Mouse (Mus musculus): Measurements from ENCODE around the gene Acsbg2. TPM values are rescaled to one million over a fixed set of nuclear protein-coding genes. Genes with fewer than 3 reads are reported as not detected.

Gene Acsbg2
- polyA plus RNA-seq, 1 experiment = 0.11 TPM

DNA sequence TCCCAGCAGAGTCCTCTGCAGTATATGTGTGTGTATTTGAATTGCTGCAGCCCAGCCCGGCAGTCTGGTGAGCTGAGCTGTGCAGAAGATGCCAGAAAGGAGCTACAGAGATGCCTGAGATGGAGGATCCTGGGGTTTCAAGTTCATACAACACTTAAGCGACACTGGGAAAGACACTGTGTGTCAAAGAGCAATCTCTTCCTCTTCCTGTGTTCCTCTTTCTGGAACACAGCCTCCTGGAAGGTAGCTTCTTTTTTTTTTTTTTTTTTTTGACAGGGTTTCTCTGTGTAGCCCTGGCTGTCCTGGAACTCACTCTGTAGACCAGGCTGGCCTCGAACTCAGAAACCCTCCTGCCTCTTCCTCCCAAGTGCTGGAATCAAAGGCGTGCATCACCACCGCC lies 25.5 kb downstream of the Acsbg2 start:
- WGBS = 87% methylated on average over 5 of the region's 5 CpGs
- Histone ChIP-seq H3K27ac (ENCODE audit: control insufficient read depth, insufficient read depth, low read length) (no peak overlapping the region), H3K4me1 (replicated peaks; ENCODE audit: control insufficient read depth, insufficient read depth, low read length) (peaks cover 11% of the 10 kb centered on the region), H3K27me3 (ENCODE audit: control insufficient read depth, insufficient read depth, low read length) (no peaks in the 10 kb centered on the region), H3K36me3 (ENCODE audit: control insufficient read depth, insufficient read depth, low read length) (no peaks in the 10 kb centered on the region), H3K4me3 (ENCODE audit: control insufficient read depth, insufficient read depth, low read length) (no peak overlapping the region)
- no peak for DNase-seq
- TF ChIP-seq POLR2A (IDR thresholded peaks at IDR 0.05; ENCODE audit: control insufficient read depth, extremely low read depth, insufficient read depth, low read length, poor library complexity) (no peak), CTCF (IDR thresholded peaks at IDR 0.05; ENCODE audit: borderline replicate concordance, control insufficient read depth, extremely low read depth, insufficient read depth, low read length, poor library complexity) (no peak)

DNA sequence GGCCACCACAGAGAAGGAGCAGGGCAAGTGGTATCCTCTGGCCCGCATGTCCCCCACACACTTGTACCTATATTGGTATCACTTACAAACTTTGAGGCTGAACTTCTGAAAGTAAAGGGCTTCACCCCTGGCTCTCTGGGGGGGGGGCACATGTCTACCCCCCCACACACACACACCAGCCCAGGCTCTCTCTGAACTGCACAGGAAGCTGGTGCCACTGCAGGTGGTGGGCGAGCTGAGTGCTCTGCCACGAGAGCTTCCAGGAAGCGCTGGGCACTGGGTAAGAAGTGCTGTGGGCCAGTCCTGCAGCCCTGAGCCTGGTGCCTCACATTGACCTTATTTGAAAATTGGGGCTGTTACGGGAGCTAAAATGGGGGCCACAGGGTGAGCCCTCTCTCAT lies 30.6 kb downstream of the Acsbg2 start:
- H3K27ac ChIP-seq (ENCODE audit: control insufficient read depth, insufficient read depth, low read length) = peak overlapping the region; percentile 77
- H3K4me3 ChIP-seq (ENCODE audit: control insufficient read depth, insufficient read depth, low read length) = no peak overlapping the region
- H3K4me1 ChIP-seq (replicated peaks; ENCODE audit: control insufficient read depth, insufficient read depth, low read length) = peaks cover 22% of the 10 kb centered on the region
- DNase-seq = peak; percentile 67
- 10% methylated on average over 5 of the region's 5 CpGs for WGBS
- no peaks in the 10 kb centered on the region for H3K27me3 ChIP-seq (ENCODE audit: control insufficient read depth, insufficient read depth, low read length)
- no peak for TF ChIP-seq POLR2A (IDR thresholded peaks at IDR 0.05; ENCODE audit: control insufficient read depth, extremely low read depth, insufficient read depth, low read length, poor library complexity)
- no peak for TF ChIP-seq CTCF (IDR thresholded peaks at IDR 0.05; ENCODE audit: borderline replicate concordance, control insufficient read depth, extremely low read depth, insufficient read depth, low read length, poor library complexity)
- no peaks in the 10 kb centered on the region for H3K36me3 ChIP-seq (ENCODE audit: control insufficient read depth, insufficient read depth, low read length)

DNA sequence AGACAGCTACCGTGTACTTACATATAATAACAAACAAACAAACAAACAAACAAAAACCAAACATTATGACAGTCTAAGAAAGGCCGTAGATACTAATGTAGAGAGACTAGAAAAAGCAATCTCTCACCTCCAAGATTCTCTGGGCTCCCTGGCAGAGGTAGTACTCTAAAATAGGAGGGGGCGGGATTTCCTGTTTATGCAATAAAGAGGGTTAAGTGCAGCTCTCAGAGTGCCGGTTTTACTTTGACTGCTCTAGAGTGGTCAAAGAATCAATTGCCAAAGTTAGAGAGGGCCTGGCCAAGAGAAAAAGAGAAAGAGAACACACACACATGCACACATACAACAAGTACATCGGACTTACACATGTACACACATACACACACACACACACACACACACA lies 32.1 kb downstream of the Acsbg2 start:
- no peak for DNase-seq
- Histone ChIP-seq H3K4me1 (replicated peaks; ENCODE audit: control insufficient read depth, insufficient read depth, low read length) (peaks cover 21% of the 10 kb centered on the region), H3K27me3 (ENCODE audit: control insufficient read depth, insufficient read depth, low read length) (no peaks in the 10 kb centered on the region), H3K36me3 (ENCODE audit: control insufficient read depth, insufficient read depth, low read length) (no peaks in the 10 kb centered on the region), H3K27ac (ENCODE audit: control insufficient read depth, insufficient read depth, low read length) (no peak overlapping the region; the same call in 1 of the 2 replicates), H3K4me3 (ENCODE audit: control insufficient read depth, insufficient read depth, low read length) (no peak overlapping the region)
- 68% methylated on average over 5 of the region's 5 CpGs for WGBS
- no peak for TF ChIP-seq CTCF (IDR thresholded peaks at IDR 0.05; ENCODE audit: borderline replicate concordance, control insufficient read depth, extremely low read depth, insufficient read depth, low read length, poor library complexity)

DNA sequence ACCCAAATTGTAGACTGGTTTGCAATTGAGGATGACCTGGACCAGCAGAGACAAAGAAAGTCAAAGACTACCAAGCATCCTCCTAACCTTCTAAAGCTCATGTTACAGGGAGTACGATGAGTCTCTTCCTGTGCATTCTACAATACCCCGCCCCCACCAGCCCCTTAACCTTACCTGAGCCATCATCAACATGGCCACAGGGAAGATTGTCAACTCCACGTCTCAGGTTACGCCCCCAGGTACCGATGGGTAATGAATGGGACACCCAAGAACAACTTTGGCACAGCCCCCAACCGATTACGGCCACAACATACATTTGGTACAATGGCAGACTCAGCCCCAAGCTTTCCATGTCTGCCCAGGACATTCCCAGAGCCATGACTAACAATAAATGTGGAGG lies 33.7 kb downstream of the Acsbg2 start:
- Histone ChIP-seq H3K4me1 (replicated peaks; ENCODE audit: control insufficient read depth, insufficient read depth, low read length) (peaks cover 16% of the 10 kb centered on the region), H3K27me3 (ENCODE audit: control insufficient read depth, insufficient read depth, low read length) (no peaks in the 10 kb centered on the region), H3K4me3 (ENCODE audit: control insufficient read depth, insufficient read depth, low read length) (no peak overlapping the region), H3K36me3 (ENCODE audit: control insufficient read depth, insufficient read depth, low read length) (no peaks in the 10 kb centered on the region), H3K27ac (ENCODE audit: control insufficient read depth, insufficient read depth, low read length) (no peak overlapping the region)
- no peak for DNase-seq
- WGBS = 97% methylated on average over 7 of the region's 7 CpGs
- TF ChIP-seq CTCF (IDR thresholded peaks at IDR 0.05; ENCODE audit: borderline replicate concordance, control insufficient read depth, extremely low read depth, insufficient read depth, low read length, poor library complexity) (no peak), POLR2A (IDR thresholded peaks at IDR 0.05; ENCODE audit: control insufficient read depth, extremely low read depth, insufficient read depth, low read length, poor library complexity) (no peak)

DNA sequence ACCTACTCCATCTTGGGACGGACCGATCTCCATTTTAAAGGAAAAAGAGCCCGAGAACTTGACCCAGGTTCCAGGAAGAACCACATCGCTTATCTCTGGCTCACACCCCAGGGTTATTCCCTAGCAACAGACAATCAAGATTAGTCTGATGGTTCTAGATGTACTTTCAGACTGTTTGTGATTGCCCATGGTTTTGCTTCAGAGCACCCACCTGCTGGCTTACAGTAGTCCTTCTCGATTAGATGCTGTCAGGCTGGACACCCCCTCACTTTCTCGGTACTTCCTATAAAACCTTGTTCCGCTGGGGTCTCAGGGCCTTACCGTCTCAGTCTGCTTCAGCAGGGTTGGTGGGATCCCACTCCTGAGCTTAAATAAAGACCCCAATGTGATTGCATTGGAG lies 37.9 kb downstream of the Acsbg2 start:
- H3K27ac ChIP-seq (ENCODE audit: control insufficient read depth, insufficient read depth, low read length) = no peak overlapping the region
- no peaks in the 10 kb centered on the region for H3K36me3 ChIP-seq (ENCODE audit: control insufficient read depth, insufficient read depth, low read length)
- 96% methylated on average over 8 of the region's 8 CpGs for WGBS
- no peak overlapping the region for H3K4me3 ChIP-seq (ENCODE audit: control insufficient read depth, insufficient read depth, low read length)
- no peak for TF ChIP-seq CTCF (IDR thresholded peaks at IDR 0.05; ENCODE audit: borderline replicate concordance, control insufficient read depth, extremely low read depth, insufficient read depth, low read length, poor library complexity)
- no peak for TF ChIP-seq POLR2A (IDR thresholded peaks at IDR 0.05; ENCODE audit: control insufficient read depth, extremely low read depth, insufficient read depth, low read length, poor library complexity)
- H3K27me3 ChIP-seq (ENCODE audit: control insufficient read depth, insufficient read depth, low read length) = no peaks in the 10 kb centered on the region
- H3K4me1 ChIP-seq (replicated peaks; ENCODE audit: control insufficient read depth, insufficient read depth, low read length) = peaks cover 3% of the 10 kb centered on the region; the same call in 1 of the 2 replicates
- no peak for DNase-seq

DNA sequence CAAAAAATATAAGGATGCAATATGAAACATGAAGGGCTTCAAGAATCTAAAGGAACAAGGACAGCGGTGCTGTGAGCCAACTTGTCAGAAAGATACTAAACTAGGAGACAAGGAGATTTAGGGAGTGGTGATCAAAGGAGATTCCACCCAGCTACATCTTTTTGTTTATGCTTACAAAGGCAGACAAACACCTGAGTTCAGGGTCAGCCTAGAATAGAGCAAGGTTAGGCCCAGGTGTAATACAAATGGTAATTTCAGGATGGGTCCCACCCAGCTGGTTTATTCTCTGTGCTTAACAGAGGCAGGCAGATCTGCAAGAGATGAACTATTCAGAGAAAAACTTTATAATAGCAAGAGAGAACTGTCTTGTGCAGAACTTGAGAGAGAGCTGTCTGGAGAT lies 40.9 kb downstream of the Acsbg2 start:
- 98% methylated on average over 1 of the region's 1 CpGs for WGBS
- H3K36me3 ChIP-seq (ENCODE audit: control insufficient read depth, insufficient read depth, low read length) = no peaks in the 10 kb centered on the region
- no peak overlapping the region for H3K4me3 ChIP-seq (ENCODE audit: control insufficient read depth, insufficient read depth, low read length)
- H3K4me1 ChIP-seq (replicated peaks; ENCODE audit: control insufficient read depth, insufficient read depth, low read length) = peaks cover 18% of the 10 kb centered on the region
- DNase-seq = no peak
- H3K27me3 ChIP-seq (ENCODE audit: control insufficient read depth, insufficient read depth, low read length) = peaks cover 4% of the 10 kb centered on the region; the same call in 1 of the 2 replicates
- TF ChIP-seq CTCF (IDR thresholded peaks at IDR 0.05; ENCODE audit: borderline replicate concordance, control insufficient read depth, extremely low read depth, insufficient read depth, low read length, poor library complexity) = no peak
- no peak for TF ChIP-seq POLR2A (IDR thresholded peaks at IDR 0.05; ENCODE audit: control insufficient read depth, extremely low read depth, insufficient read depth, low read length, poor library complexity)
- H3K27ac ChIP-seq (ENCODE audit: control insufficient read depth, insufficient read depth, low read length) = no peak overlapping the region

DNA sequence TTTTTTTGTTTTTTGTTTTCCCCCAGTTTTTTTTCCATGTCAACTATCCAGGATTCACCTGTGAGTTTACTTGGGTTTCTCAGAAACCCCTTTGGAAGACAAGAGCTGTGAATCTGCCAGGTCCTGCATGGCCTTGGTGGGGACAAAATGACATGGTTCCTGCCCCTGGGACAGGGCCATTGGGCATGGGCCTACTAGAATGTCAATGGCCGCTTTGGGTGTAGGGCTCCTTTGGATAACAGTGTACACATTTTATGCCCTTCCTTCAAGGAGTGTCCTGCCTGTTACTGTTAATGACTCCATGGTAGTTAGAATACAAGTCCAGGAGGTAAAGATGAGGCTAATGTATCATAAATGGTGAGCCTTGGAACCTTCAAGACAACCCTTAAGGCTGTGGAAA lies 41.3 kb downstream of the Acsbg2 start:
- Histone ChIP-seq H3K27me3 (ENCODE audit: control insufficient read depth, insufficient read depth, low read length) (peaks cover 4% of the 10 kb centered on the region; the same call in 1 of the 2 replicates), H3K27ac (ENCODE audit: control insufficient read depth, insufficient read depth, low read length) (no peak overlapping the region), H3K4me3 (ENCODE audit: control insufficient read depth, insufficient read depth, low read length) (no peak overlapping the region), H3K4me1 (replicated peaks; ENCODE audit: control insufficient read depth, insufficient read depth, low read length) (peaks cover 18% of the 10 kb centered on the region), H3K36me3 (ENCODE audit: control insufficient read depth, insufficient read depth, low read length) (no peaks in the 10 kb centered on the region)
- TF ChIP-seq CTCF (IDR thresholded peaks at IDR 0.05; ENCODE audit: borderline replicate concordance, control insufficient read depth, extremely low read depth, insufficient read depth, low read length, poor library complexity) (no peak), POLR2A (IDR thresholded peaks at IDR 0.05; ENCODE audit: control insufficient read depth, extremely low read depth, insufficient read depth, low read length, poor library complexity) (no peak)
- 95% methylated on average over 1 of the region's 1 CpGs for WGBS
- DNase-seq = no peak
